Mouse (Mus musculus) liver, embryonic 14.5 days (tissue): Measurements from ENCODE around the gene Elobl. TPM values are rescaled to one million over a fixed set of nuclear protein-coding genes. Genes with fewer than 3 reads are reported as not detected.

ENCODE experiments used
- ATAC-seq: fragments of 200-750 bp; cut with Nextera tagmentation; 2 replicates; pipeline ENCODE4 v1.8.0; 2017; ENCODE audit warnings: moderate number of reproducible peaks, mild to moderate bottlenecking, moderate library complexity; ENCODE audit not compliant: insufficient read depth
- DNase-seq, 3 experiments: peaks; one replicate each; pipeline ENCODE4 v3.0.0-alpha.2; 2012 to 2013; ENCODE audit warnings: low read depth in 3 of 3, low spot score in 3 of 3
- H3K27ac ChIP-seq: fragments of 300-500 bp; sonication (generic); 2 replicates; pipeline ENCODE4 v1.5.1; 2014; ENCODE audit warnings: moderate library complexity, mild to moderate bottlenecking, control low read depth, inconsistent platforms
- H3K27me3 ChIP-seq: fragments of 300-500 bp; sonication (generic); 2 replicates; pipeline ENCODE4 v1.6.1; 2014; ENCODE audit warnings: mild to moderate bottlenecking, low read length, moderate library complexity; ENCODE audit not compliant: control insufficient read depth, insufficient read depth
- H3K36me3 ChIP-seq: fragments of 300-500 bp; sonication (generic); replicated peaks from 2 replicates; pipeline ENCODE4 v1.6.1; 2014; ENCODE audit warnings: low read depth; ENCODE audit not compliant: control insufficient read depth, insufficient read depth
- H3K4me1 ChIP-seq, 2 experiments: fragments of 200-500 bp in 1 of 2; fragments of 300-500 bp in 1 of 2; sonication (generic) in 1 of 2; replicated peaks; 2 replicates each; pipeline ENCODE4 v1.6.1; 2012 to 2014; ENCODE audit warnings: antibody characterized with exemption in 1 of 2, inconsistent platforms in 1 of 2, low read length in 1 of 2; ENCODE audit not compliant: control insufficient read depth in 2 of 2, insufficient read depth in 2 of 2
- H3K4me2 ChIP-seq: fragments of 300-500 bp; sonication (generic); 2 replicates; pipeline ENCODE4 v1.6.1; 2014; ENCODE audit warnings: low read depth, mild to moderate bottlenecking, control low read depth, moderate library complexity
- H3K4me3 ChIP-seq, 2 experiments: fragments of 200-500 bp in 1 of 2; fragments of 300-500 bp in 1 of 2; sonication (generic) in 1 of 2; 2 replicates each; pipeline ENCODE4 v1.5.1; 2012 to 2014; ENCODE audit warnings: low read depth in 2 of 2, low read length in 2 of 2, mild to moderate bottlenecking in 2 of 2, control low read depth in 1 of 2, inconsistent platforms in 1 of 2, moderate library complexity in 1 of 2; ENCODE audit not compliant: insufficient read depth in 1 of 2
- H3K9ac ChIP-seq: fragments of 300-500 bp; sonication (generic); replicated peaks from 2 replicates; pipeline ENCODE4 v1.6.1; 2014; ENCODE audit warnings: mild to moderate bottlenecking, control low read depth, moderate library complexity
- H3K9me3 ChIP-seq: fragments of 300-500 bp; sonication (generic); 2 replicates; pipeline ENCODE4 v1.6.1; 2016; ENCODE audit warnings: low read length, mixed read lengths; ENCODE audit not compliant: control insufficient read depth
- CTCF ChIP-seq: IDR thresholded peaks from 2 replicates; pipeline ENCODE4 v1.5.1; 2016; ENCODE audit warnings: antibody characterized with exemption, low read depth, control low read depth
- EP300 ChIP-seq: IDR thresholded peaks from 2 replicates; pipeline ENCODE4 v1.6.1; 2016; ENCODE audit warnings: antibody characterized with exemption, low read depth
- WGBS: fragments of 180-500 bp; shearing (Covaris S2); extraction: QIAGEN DNeasy Blood & Tissue Kit; methylation state at CpG from one replicate; pipeline ENCODE4 v1.1.7; 2014; ENCODE audit not compliant: insufficient replicate concordance; 5-methylcytosine and 5-hydroxymethylcytosine counted together
- polyA plus RNA-seq, 2 experiments: library from polyadenylated mRNA; depleted of rRNA in 1 of 2; stranded (reverse) in 1 of 2; unstranded in 1 of 2; fragments of >200 nt; fragmentation: Nextera tagmentation in 1 of 2; extraction: Ambion mirVana in 1 of 2; gene quantifications; 2 replicates each; pipeline versions ENCODE4 v1.2.1 to v1.2.3; 2012 to 2014

The Elobl gene
- polyA plus RNA-seq, 2 experiments: not detected

- no peak overlapping the region for H3K9ac ChIP-seq
- WGBS: 70% methylated on average over 14 of the region's 14 CpGs
- no peaks in the 10 kb centered on the region for H3K27me3 ChIP-seq
- H3K9me3 ChIP-seq: no peaks in the 10 kb centered on the region
- TF ChIP-seq CTCF (no peak), EP300 (no peak)
- no peak overlapping the region for H3K27ac ChIP-seq
- no peaks in the 10 kb centered on the region for H3K36me3 ChIP-seq
- no peaks in the 10 kb centered on the region for H3K4me1 ChIP-seq
- ATAC-seq (no peak), DNase-seq (no peak)
- no peak overlapping the region for H3K4me2 ChIP-seq
- H3K4me3 ChIP-seq: no peak overlapping the region
Observed at GRCm38 (mm10) chr11:88931692-88932530, 34.8 kb downstream of the Elobl start.

DNA sequence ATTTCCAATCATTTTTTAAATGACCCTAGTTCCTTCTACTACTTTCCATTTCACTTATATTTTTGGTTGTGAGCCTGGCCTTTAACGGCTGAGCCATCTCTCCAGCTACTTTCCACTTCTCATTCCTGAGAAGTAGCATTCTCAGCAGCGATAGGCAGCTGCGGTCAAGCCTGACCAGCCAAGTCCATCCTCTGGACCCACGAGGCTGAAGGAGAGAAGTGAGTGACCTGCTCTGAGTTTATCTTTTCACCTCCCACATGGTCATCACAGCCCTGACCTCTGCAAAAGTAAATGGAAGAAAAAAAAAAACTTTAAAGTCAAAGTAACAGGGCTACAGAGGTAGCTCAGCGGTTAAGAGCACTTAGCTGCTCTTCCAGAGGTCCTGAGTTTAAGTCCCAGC, 40.2 kb downstream of the Elobl start:
- H3K4me2 ChIP-seq: no peak overlapping the region
- H3K27me3 ChIP-seq: no peaks in the 10 kb centered on the region
- no peak overlapping the region for H3K27ac ChIP-seq
- no peaks in the 10 kb centered on the region for H3K9me3 ChIP-seq
- WGBS: 62% methylated on average over 5 of the region's 5 CpGs
- H3K36me3 ChIP-seq: no peaks in the 10 kb centered on the region; the same call in 1 of the 2 replicates
- no peak overlapping the region for H3K4me3 ChIP-seq
- H3K4me1 ChIP-seq: no peaks in the 10 kb centered on the region
- ATAC-seq (no peak), DNase-seq (no peak)
- no peak for TF ChIP-seq EP300
- no peak for TF ChIP-seq CTCF
- H3K9ac ChIP-seq: no peak overlapping the region

Other genes starting within 250 kb of the Elobl start
- gene Msi2, start 248.4 kb downstream of the Elobl start, polyA plus RNA-seq (2012; rRNA removed): 4.8 and 6.2 TPM in 2 replicates
- gene Msi2, start 248.4 kb downstream of the Elobl start, polyA plus RNA-seq (2014; fragmentation: Nextera tagmentation; extraction: Ambion mirVana): 2.1 and 2.2 TPM in 2 replicates
- gene Akap1, start 102.3 kb downstream of the Elobl start, polyA plus RNA-seq (2012; rRNA removed): 8.2 and 9.1 TPM in 2 replicates
- gene Akap1, start 102.3 kb downstream of the Elobl start, polyA plus RNA-seq (2014; fragmentation: Nextera tagmentation; extraction: Ambion mirVana): 5.8 and 6.2 TPM in 2 replicates
- gene Scpep1, start 11.5 kb downstream of the Elobl start, polyA plus RNA-seq (2012; rRNA removed): 11.3 and 15.9 TPM in 2 replicates
- gene Scpep1, start 11.5 kb downstream of the Elobl start, polyA plus RNA-seq (2014; fragmentation: Nextera tagmentation; extraction: Ambion mirVana): 35.1 and 37.7 TPM in 2 replicates
- 2.7 and 4.0 TPM in 2 replicates for gene Coil, start 3.3 kb upstream of the Elobl start, polyA plus RNA-seq (2012; rRNA removed)
- 2.6 and 2.8 TPM in 2 replicates for gene Coil, start 3.3 kb upstream of the Elobl start, polyA plus RNA-seq (2014; fragmentation: Nextera tagmentation; extraction: Ambion mirVana)
- 7.4 and 9.5 TPM in 2 replicates for gene Trim25, start 32.4 kb upstream of the Elobl start, polyA plus RNA-seq (2012; rRNA removed)
- gene Trim25, start 32.4 kb upstream of the Elobl start, polyA plus RNA-seq (2014; fragmentation: Nextera tagmentation; extraction: Ambion mirVana): 10.8 and 11.0 TPM in 2 replicates
- gene Dgke, start 99.9 kb upstream of the Elobl start, polyA plus RNA-seq (2012; rRNA removed): 0.55 and 0.63 TPM in 2 replicates
- gene Dgke, start 99.9 kb upstream of the Elobl start, polyA plus RNA-seq (2014; fragmentation: Nextera tagmentation; extraction: Ambion mirVana): 0.37 and 0.39 TPM in 2 replicates
- gene Gm525, start 106.9 kb upstream of the Elobl start, polyA plus RNA-seq (2012; rRNA removed): not detected in 2 replicates
- gene Gm525, start 106.9 kb upstream of the Elobl start, polyA plus RNA-seq (2014; fragmentation: Nextera tagmentation; extraction: Ambion mirVana): not detected in 2 replicates